8 mouse cellular contexts compared by ENCODE assay signal in the genomic region with DNA sequence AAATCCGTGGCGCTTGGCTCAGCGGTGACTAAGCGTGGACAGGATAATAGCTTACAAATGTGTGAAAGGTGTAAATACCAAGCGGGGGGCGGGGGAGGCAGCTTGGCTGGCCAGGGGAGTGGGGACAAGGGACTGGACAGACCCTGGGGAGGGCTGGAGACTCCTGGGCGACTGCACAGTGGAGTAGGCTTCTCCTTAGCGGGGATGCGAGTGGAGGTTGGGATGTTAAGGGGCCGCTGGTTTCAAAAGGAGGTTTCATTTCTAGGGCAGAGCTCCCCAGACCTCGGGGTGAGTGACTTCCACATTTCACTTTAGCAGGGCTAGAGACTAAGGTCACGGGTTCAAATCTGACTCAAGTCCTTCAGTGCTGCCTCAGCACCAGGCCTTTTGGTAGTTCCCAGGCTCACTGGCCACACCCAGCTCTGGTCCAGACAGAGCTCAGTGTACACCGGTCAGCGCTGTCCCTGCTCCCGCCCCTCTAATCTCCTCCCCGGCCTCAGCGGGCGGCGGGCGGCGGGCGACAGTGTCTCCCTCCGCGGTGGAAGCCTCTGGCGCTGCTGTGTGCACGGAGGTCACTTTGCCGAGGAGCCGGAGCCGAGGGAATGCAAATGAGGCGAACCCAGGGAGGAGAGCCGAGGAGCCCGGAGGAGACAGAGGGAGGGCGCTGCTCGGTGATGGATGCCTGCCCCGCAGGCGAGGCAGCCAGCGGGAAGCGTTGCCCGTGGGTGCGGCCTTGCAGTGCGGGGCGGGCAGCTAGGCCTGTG. TPM values are rescaled to one million over a fixed set of nuclear protein-coding genes. Genes with fewer than 3 reads are reported as not detected.
DNase-seq lines count a peak whose midpoint lies in the region; ATAC-seq and TF ChIP-seq lines count a peak whose summit lies in the region.

No protein-coding gene starts in this region.

- H3K9me3 ChIP-seq in forebrain, embryonic 11.5 days (ENCODE audit: control insufficient read depth, low read length): no peaks in the 10 kb centered on the region
- no peaks in the 10 kb centered on the region for H3K9me3 ChIP-seq in hindbrain, postnatal 0 days (ENCODE audit: low read length)
- no peaks in the 10 kb centered on the region for H3K9me3 ChIP-seq in liver, embryonic 15.5 days (replicated peaks)

- peak overlapping the region; percentile 88 for H3K27ac ChIP-seq in left cerebral cortex, adult 2 months
- peak overlapping the region; percentile 25; the same call in 1 of the 2 replicates for H3K27ac ChIP-seq in forebrain, embryonic 11.5 days (ENCODE audit: low read depth, low read length)
- H3K27ac ChIP-seq in hindbrain, postnatal 0 days: no peak overlapping the region; the same call in 1 of the 2 replicates
- no peak overlapping the region for H3K27ac ChIP-seq in liver, embryonic 15.5 days (replicated peaks)

- DNase-seq in left cerebral cortex, adult 2 months (ENCODE audit: extremely low spot score in 1 of 2, low spot score in 2 of 2): peak; percentile 57 to 62
- no peak for DNase-seq in left cerebral cortex, adult 9 months (ENCODE audit: low spot score in 2 of 2)
- DNase-seq in adrenal gland, postnatal 25 days: peak; percentile 52
- DNase-seq in forebrain, embryonic 11.5 days (ENCODE audit: low spot score): peak; percentile 78
- DNase-seq in hindbrain, postnatal 0 days (ENCODE audit: low spot score): peak; percentile 55
- DNase-seq in right cerebral cortex, postnatal 25 days: peak; percentile 72
- DNase-seq in thymus, postnatal 14 days: no peak

- H3K27me3 ChIP-seq in forebrain, embryonic 11.5 days (ENCODE audit: control insufficient read depth, insufficient read depth, low read length): peaks cover 16% of the 10 kb centered on the region; the same call in 1 of the 2 replicates
- H3K27me3 ChIP-seq in hindbrain, postnatal 0 days (ENCODE audit: insufficient read depth, low read length): 0 out of 2 replicates have a peak, but pooled peaks cover 4% of the 10 kb centered on the region
- peaks cover 73% of the 10 kb centered on the region for H3K27me3 ChIP-seq in liver, embryonic 15.5 days

- intact Hi-C loops in left cerebral cortex, adult 2 months (cut with DNase I): loop anchor here (2.0 kb wide), 1 partner anchor 13 kb away; no protein-coding TSS in a partner anchor

- peaks cover 19% of the 10 kb centered on the region for H3K4me1 ChIP-seq in forebrain, embryonic 11.5 days (replicated peaks; ENCODE audit: control insufficient read depth, insufficient read depth, low read length)
- H3K4me1 ChIP-seq in hindbrain, postnatal 0 days (ENCODE audit: insufficient read depth, low read length): peaks cover 14% of the 10 kb centered on the region
- peaks cover 43% of the 10 kb centered on the region for H3K4me1 ChIP-seq in liver, embryonic 15.5 days (replicated peaks)

- WGBS in forebrain, embryonic 11.5 days: under 1% methylated on average over 39 of the region's 42 CpGs
- 5% methylated on average over 40 of the region's 42 CpGs for WGBS in hindbrain, postnatal 0 days
- 3% methylated on average over 42 of the region's 42 CpGs for WGBS in liver, embryonic 15.5 days (ENCODE audit: insufficient replicate concordance)

- H3K4me2 ChIP-seq in forebrain, embryonic 11.5 days (ENCODE audit: low read depth, low read length, severe bottlenecking): peak overlapping the region; percentile 60
- peak overlapping the region; percentile 49 for H3K4me2 ChIP-seq in hindbrain, postnatal 0 days (ENCODE audit: low read depth, low read length)
- H3K4me2 ChIP-seq in liver, embryonic 15.5 days: peak overlapping the region; percentile 60

- no peak; the same call in 1 of the 2 replicates for TF ChIP-seq CTCF in left cerebral cortex, adult 2 months (IDR thresholded peaks at IDR 0.05)
- no peak for TF ChIP-seq CTCF in hindbrain, postnatal 0 days (IDR thresholded peaks at IDR 0.05; ENCODE audit: low read depth)

- ATAC-seq in forebrain, embryonic 11.5 days (replicated peaks; ENCODE audit: low FRiP score): peak; percentile 63
- ATAC-seq in hindbrain, postnatal 0 days: peak; percentile 48
- no peak for ATAC-seq in liver, embryonic 15.5 days (ENCODE audit: insufficient read depth)

- H3K36me3 ChIP-seq in forebrain, embryonic 11.5 days (ENCODE audit: control insufficient read depth, insufficient read depth, low read length): no peaks in the 10 kb centered on the region
- H3K36me3 ChIP-seq in hindbrain, postnatal 0 days (ENCODE audit: insufficient read depth, low read length): no peaks in the 10 kb centered on the region
- no peaks in the 10 kb centered on the region for H3K36me3 ChIP-seq in liver, embryonic 15.5 days (replicated peaks)

- H3K9ac ChIP-seq in forebrain, embryonic 11.5 days (ENCODE audit: low read length): peak overlapping the region; percentile 48
- 0 out of 2 replicates have a peak overlapping the region, but pooled peaks have one; percentile 38 for H3K9ac ChIP-seq in hindbrain, postnatal 0 days (replicated peaks; ENCODE audit: low read length)
- H3K9ac ChIP-seq in liver, embryonic 15.5 days: no peak overlapping the region

- H3K4me3 ChIP-seq in left cerebral cortex, adult 2 months: peak overlapping the region; percentile 43
- peak overlapping the region; percentile 25 for H3K4me3 ChIP-seq in forebrain, embryonic 11.5 days (ENCODE audit: low read depth, low read length)
- peak overlapping the region; percentile 20 for H3K4me3 ChIP-seq in hindbrain, postnatal 0 days (ENCODE audit: low read length)
- H3K4me3 ChIP-seq in liver, embryonic 15.5 days (replicated peaks): peak overlapping the region; percentile 32

RNA-seq across cellular contexts. Expression of a gene that starts 8.0 kb away (rescaled TPM):
- total RNA-seq in left cerebral cortex, adult 2 months (2021): 10 to 100 TPM in 1 of 2 experiments, 1 to 10 TPM in 1; 8.7 to 13.2 TPM
- 4.8 and 6.9 TPM in 2 replicates for total RNA-seq in adrenal gland, postnatal 25 days (2021)
- polyA plus RNA-seq in forebrain, embryonic 11.5 days (2014; fragmentation: Nextera tagmentation; extraction: Ambion mirVana): 0.61 TPM in 2 replicates
- 71.4 and 74.1 TPM in 2 replicates for total RNA-seq in hindbrain, postnatal 0 days (2014; rRNA removed)
- 17.0 and 21.0 TPM in 2 replicates for polyA plus RNA-seq in hindbrain, postnatal 0 days (2015; fragmentation: Nextera tagmentation; extraction: Ambion mirVana)
- polyA plus RNA-seq in liver, embryonic 15.5 days (2015; fragmentation: Nextera tagmentation; extraction: Ambion mirVana): 0.05 TPM in 1 of 2 replicates, not detected in the other

RNA-seq across cellular contexts. Expression of a gene that starts 20.9 kb away (rescaled TPM):
- 10 to 100 TPM; 80.5 to 87.3 TPM for total RNA-seq in left cerebral cortex, adult 2 months (2021)
- 46.9 and 50.1 TPM in 2 replicates for total RNA-seq in adrenal gland, postnatal 25 days (2021)
- 21.3 and 23.3 TPM in 2 replicates for polyA plus RNA-seq in forebrain, embryonic 11.5 days (2014; fragmentation: Nextera tagmentation; extraction: Ambion mirVana)
- total RNA-seq in hindbrain, postnatal 0 days (2014; rRNA removed): 155 and 173 TPM in 2 replicates
- polyA plus RNA-seq in hindbrain, postnatal 0 days (2015; fragmentation: Nextera tagmentation; extraction: Ambion mirVana): 55.3 and 55.8 TPM in 2 replicates
- polyA plus RNA-seq in liver, embryonic 15.5 days (2015; fragmentation: Nextera tagmentation; extraction: Ambion mirVana): 4.0 and 4.3 TPM in 2 replicates

RNA-seq across cellular contexts. Expression of a gene that starts 21.1 kb away (rescaled TPM):
- 100 to 1,000 TPM; 110 to 112 TPM for total RNA-seq in left cerebral cortex, adult 2 months (2021)
- 2.8 and 4.1 TPM in 2 replicates for total RNA-seq in adrenal gland, postnatal 25 days (2021)
- polyA plus RNA-seq in forebrain, embryonic 11.5 days (2014; fragmentation: Nextera tagmentation; extraction: Ambion mirVana): 8.9 and 9.4 TPM in 2 replicates
- total RNA-seq in hindbrain, postnatal 0 days (2014; rRNA removed): 52.7 and 69.3 TPM in 2 replicates
- polyA plus RNA-seq in hindbrain, postnatal 0 days (2015; fragmentation: Nextera tagmentation; extraction: Ambion mirVana): 33.9 and 36.4 TPM in 2 replicates
- 0.06 and 0.15 TPM in 2 replicates for polyA plus RNA-seq in liver, embryonic 15.5 days (2015; fragmentation: Nextera tagmentation; extraction: Ambion mirVana)

RNA-seq across cellular contexts. Expression of a gene that starts 22.5 kb away (rescaled TPM):
- 10 to 100 TPM; 65.0 to 69.4 TPM for total RNA-seq in left cerebral cortex, adult 2 months (2021)
- total RNA-seq in adrenal gland, postnatal 25 days (2021): 78.5 and 82.3 TPM in 2 replicates
- 46.3 and 47.2 TPM in 2 replicates for polyA plus RNA-seq in forebrain, embryonic 11.5 days (2014; fragmentation: Nextera tagmentation; extraction: Ambion mirVana)
- total RNA-seq in hindbrain, postnatal 0 days (2014; rRNA removed): 88.0 and 96.8 TPM in 2 replicates
- 59.9 and 63.1 TPM in 2 replicates for polyA plus RNA-seq in hindbrain, postnatal 0 days (2015; fragmentation: Nextera tagmentation; extraction: Ambion mirVana)
- polyA plus RNA-seq in liver, embryonic 15.5 days (2015; fragmentation: Nextera tagmentation; extraction: Ambion mirVana): 33.8 and 35.2 TPM in 2 replicates

RNA-seq across cellular contexts. Expression of a gene that starts 48.0 kb away (rescaled TPM):
- 10 to 100 TPM; 29.3 to 29.8 TPM for total RNA-seq in left cerebral cortex, adult 2 months (2021)
- 83.1 and 107 TPM in 2 replicates for total RNA-seq in adrenal gland, postnatal 25 days (2021)
- polyA plus RNA-seq in forebrain, embryonic 11.5 days (2014; fragmentation: Nextera tagmentation; extraction: Ambion mirVana): 42.6 and 44.7 TPM in 2 replicates
- total RNA-seq in hindbrain, postnatal 0 days (2014; rRNA removed): 52.4 and 62.4 TPM in 2 replicates
- 22.7 and 23.9 TPM in 2 replicates for polyA plus RNA-seq in hindbrain, postnatal 0 days (2015; fragmentation: Nextera tagmentation; extraction: Ambion mirVana)
- polyA plus RNA-seq in liver, embryonic 15.5 days (2015; fragmentation: Nextera tagmentation; extraction: Ambion mirVana): 7.3 and 9.4 TPM in 2 replicates

Comparison
In these comparisons a context has a peak if more than half of its experiments do, and no peak if none do; other contexts are left out.
1. DNase-seq: peak in left cerebral cortex, adult 2 months (2 of 2), adrenal gland, postnatal 25 days (single experiment), forebrain, embryonic 11.5 days (single experiment), hindbrain, postnatal 0 days (single experiment) and right cerebral cortex, postnatal 25 days (single experiment); none in left cerebral cortex, adult 9 months (0 of 2) and thymus, postnatal 14 days (single experiment).
2. H3K27ac ChIP-seq: peak in left cerebral cortex, adult 2 months (single experiment) and forebrain, embryonic 11.5 days (single experiment); none in hindbrain, postnatal 0 days (single experiment) and liver, embryonic 15.5 days (single experiment).
3. RNA of a gene that starts 21.1 kb away (total RNA-seq): 110 to 112 TPM in left cerebral cortex, adult 2 months and 52.7 to 69.3 TPM in hindbrain, postnatal 0 days; 2.8 to 4.1 TPM in adrenal gland, postnatal 25 days; every median in the first group is over 10 times any median in the second.
4. Peak in every context shown above with its lines, with median percentiles within 50 percentile points of each other: H3K4me3 ChIP-seq and H3K4me2 ChIP-seq.